Comparison of ENCODE assay signal across 20 mouse cellular contexts in the genomic region with DNA sequence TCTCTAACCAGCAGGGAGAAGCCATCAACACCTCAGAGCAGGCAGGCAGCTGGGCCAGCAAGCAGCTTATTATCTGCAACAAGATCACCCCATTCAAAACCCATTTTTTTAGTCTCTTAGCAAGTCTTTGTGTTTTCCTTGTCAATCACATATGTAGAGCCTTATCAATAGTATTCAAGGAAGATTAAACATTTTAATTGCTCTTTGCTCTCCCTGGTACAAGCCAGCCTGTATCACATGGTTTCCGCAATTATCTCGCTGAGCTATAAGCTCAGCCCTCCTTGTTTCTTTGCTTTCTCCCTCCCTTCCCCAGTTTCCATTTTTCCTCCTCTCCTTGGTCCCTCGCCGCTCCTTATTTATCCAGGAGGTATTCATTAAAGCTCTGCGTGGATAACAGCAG.
DNase-seq lines count a peak whose midpoint lies in the region; ATAC-seq and TF ChIP-seq lines count a peak whose summit lies in the region.
"Had no signal": no experiment of that assay in that cellular context is flagged by ENCODE, and none has a peak within 500 bp of the region (broad histone marks: within the 10 kb centered on the region; RNA-seq: fewer than 3 reads in every experiment).

No protein-coding gene starts in this region.

- H3K36me3 ChIP-seq in hindbrain, embryonic 15.5 days, result no peaks in the 10 kb centered on the region
- H3K36me3 ChIP-seq in hindbrain, embryonic 10.5 days, result no peaks in the 10 kb centered on the region
- H3K36me3 ChIP-seq in forebrain, embryonic 11.5 days (ENCODE audit: control insufficient read depth, insufficient read depth, low read length), result no peaks in the 10 kb centered on the region
- no peaks in the 10 kb centered on the region for H3K36me3 ChIP-seq in midbrain, embryonic 15.5 days (replicated peaks)
- H3K36me3 ChIP-seq: kidney, embryonic 15.5 days; liver, embryonic 15.5 days had no signal

- no peaks in the 10 kb centered on the region for H3K9me3 ChIP-seq in hindbrain, embryonic 15.5 days
- H3K9me3 ChIP-seq in hindbrain, embryonic 10.5 days, result no peaks in the 10 kb centered on the region
- no peaks in the 10 kb centered on the region for H3K9me3 ChIP-seq in forebrain, embryonic 11.5 days (ENCODE audit: control insufficient read depth, low read length)
- no peaks in the 10 kb centered on the region for H3K9me3 ChIP-seq in midbrain, embryonic 15.5 days
- H3K9me3 ChIP-seq: kidney, embryonic 15.5 days; liver, embryonic 15.5 days had no signal

- peaks cover 28% of the 10 kb centered on the region for H3K4me1 ChIP-seq in hindbrain, embryonic 15.5 days (replicated peaks)
- peaks cover 19% of the 10 kb centered on the region for H3K4me1 ChIP-seq in hindbrain, embryonic 10.5 days (replicated peaks)
- peaks cover 13% of the 10 kb centered on the region; the same call in 1 of the 2 replicates for H3K4me1 ChIP-seq in forebrain, embryonic 11.5 days (replicated peaks; ENCODE audit: control insufficient read depth, insufficient read depth, low read length)
- H3K4me1 ChIP-seq in midbrain, embryonic 15.5 days, result peaks cover 26% of the 10 kb centered on the region
- H3K4me1 ChIP-seq: liver, embryonic 15.5 days had no signal

- no peak overlapping the region for H3K9ac ChIP-seq in hindbrain, embryonic 15.5 days
- peak overlapping the region; percentile 12; the same call in 1 of the 2 replicates for H3K9ac ChIP-seq in forebrain, embryonic 11.5 days (ENCODE audit: low read length)
- no peak overlapping the region for H3K9ac ChIP-seq in midbrain, embryonic 15.5 days
- H3K9ac ChIP-seq: kidney, embryonic 15.5 days; liver, embryonic 15.5 days had no signal

- H3K27me3 ChIP-seq in hindbrain, embryonic 15.5 days, result no peaks in the 10 kb centered on the region
- H3K27me3 ChIP-seq in hindbrain, embryonic 10.5 days (ENCODE audit: insufficient read depth, poor library complexity, severe bottlenecking), result no peaks in the 10 kb centered on the region
- no peaks in the 10 kb centered on the region for H3K27me3 ChIP-seq in forebrain, embryonic 11.5 days (ENCODE audit: control insufficient read depth, insufficient read depth, low read length)
- no peaks in the 10 kb centered on the region for H3K27me3 ChIP-seq in midbrain, embryonic 15.5 days (replicated peaks)
- H3K27me3 ChIP-seq: kidney, embryonic 15.5 days; liver, embryonic 15.5 days had no signal

- no peak overlapping the region for H3K4me2 ChIP-seq in hindbrain, embryonic 15.5 days
- no peak overlapping the region for H3K4me2 ChIP-seq in forebrain, embryonic 11.5 days (ENCODE audit: low read depth, low read length, severe bottlenecking)
- H3K4me2 ChIP-seq in midbrain, embryonic 15.5 days, result no peak overlapping the region
- H3K4me2 ChIP-seq: kidney, embryonic 15.5 days; liver, embryonic 15.5 days had no signal

- DNase-seq in hindbrain, embryonic 10.5 days (ENCODE audit: low spot score), result no peak
- peak; percentile 73 for DNase-seq in brain, embryonic 14.5 days (ENCODE audit: low read depth)
- no peak for DNase-seq in forebrain, embryonic 11.5 days (ENCODE audit: low spot score)
- no peak for DNase-seq in urinary bladder, adult 2 months (ENCODE audit: low spot score)
- DNase-seq: adrenal gland, postnatal 36 days; cerebellum, adult 18-20 months; cerebellum, postnatal 25 days; gastrocnemius, postnatal 10 days; heart, adult 11 months; heart, postnatal 36 days; kidney, postnatal 4 days; spleen, adult 18-20 months; thymus, adult 2 months had no signal

- no peak for TF ChIP-seq CTCF in brain, embryonic 14.5 days (IDR thresholded peaks at IDR 0.05; ENCODE audit: borderline replicate concordance, extremely low read depth, insufficient read depth, insufficient read length)

- ATAC-seq in hindbrain, embryonic 15.5 days (ENCODE audit: low FRiP score, low read depth), result 0 out of 2 replicates have a peak, but pooled peaks have one; percentile 45
- ATAC-seq in forebrain, embryonic 11.5 days (replicated peaks; ENCODE audit: low FRiP score), result no peak
- peak; percentile 43 for ATAC-seq in midbrain, embryonic 15.5 days (replicated peaks)
- no peak for ATAC-seq in inflammation-experienced regulatory T-cells, adult 6 months
- ATAC-seq: intestine, postnatal 0 days had no signal

- 50% methylated on average over 5 of the region's 5 CpGs for WGBS in hindbrain, embryonic 15.5 days
- 72% methylated on average over 5 of the region's 5 CpGs for WGBS in hindbrain, embryonic 10.5 days
- 42% methylated on average over 5 of the region's 5 CpGs for WGBS in forebrain, embryonic 11.5 days
- 43% methylated on average over 5 of the region's 5 CpGs for WGBS in midbrain, embryonic 15.5 days

- no peak for TF ChIP-seq POLR2A in brain, embryonic 14.5 days (IDR thresholded peaks at IDR 0.05; ENCODE audit: borderline replicate concordance, extremely low read depth, insufficient read depth, insufficient read length, poor library complexity, severe bottlenecking)

- no peak overlapping the region for H3K4me3 ChIP-seq in hindbrain, embryonic 15.5 days
- H3K4me3 ChIP-seq in hindbrain, embryonic 10.5 days, result no peak overlapping the region
- H3K4me3 ChIP-seq in forebrain, embryonic 11.5 days (ENCODE audit: low read depth, low read length), result no peak overlapping the region
- H3K4me3 ChIP-seq in midbrain, embryonic 15.5 days, result no peak overlapping the region
- H3K4me3 ChIP-seq: kidney, embryonic 15.5 days; liver, embryonic 15.5 days had no signal

- peak overlapping the region; percentile 57 for H3K27ac ChIP-seq in hindbrain, embryonic 15.5 days (replicated peaks)
- no peak overlapping the region for H3K27ac ChIP-seq in hindbrain, embryonic 10.5 days
- H3K27ac ChIP-seq in forebrain, embryonic 11.5 days (ENCODE audit: low read depth, low read length), result peak overlapping the region; percentile 57
- peak overlapping the region; percentile 39 for H3K27ac ChIP-seq in midbrain, embryonic 15.5 days
- H3K27ac ChIP-seq: kidney, embryonic 15.5 days; liver, embryonic 15.5 days; macrophage had no signal

Comparison
In these comparisons a context has a peak if more than half of its experiments do, and no peak if none do; other contexts are left out.
1. ATAC-seq: peak in hindbrain, embryonic 15.5 days (single experiment) and midbrain, embryonic 15.5 days (single experiment); none in forebrain, embryonic 11.5 days (single experiment) and inflammation-experienced regulatory T-cells, adult 6 months (single experiment).